Mouse (Mus musculus) C2C12 (cell line): ENCODE data around the gene Itpripl2.

Experiments used
- CEBPB ChIP-seq: IDR thresholded peaks from one replicate; pipeline ENCODE4 v1.6.1; 2011; ENCODE audit warnings: low read depth, mild to moderate bottlenecking, control low read depth, moderate library complexity
- CTCF ChIP-seq: IDR thresholded peaks from one replicate; pipeline ENCODE4 v1.5.1; 2011; ENCODE audit not compliant: control insufficient read depth, insufficient read depth, insufficient read length
- MAX ChIP-seq: IDR thresholded peaks from one replicate; pipeline ENCODE4 v1.6.1; 2011; ENCODE audit warnings: mild to moderate bottlenecking, control low read depth
- MYOD1 ChIP-seq: IDR thresholded peaks from one replicate; pipeline ENCODE4 v1.6.1; 2011; ENCODE audit warnings: low read depth; ENCODE audit not compliant: control insufficient read depth, insufficient read length
- MYOG ChIP-seq: IDR thresholded peaks from one replicate; pipeline ENCODE4 v1.6.1; 2011; ENCODE audit not compliant: control insufficient read depth, insufficient read length; ENCODE audit errors: extremely low read depth

GRCm38 (mm10) chr7:118452940-118453339 is 38.8 kb downstream of the Itpripl2 start:
- TF ChIP-seq CTCF (no peak), MAX (no peak), MYOD1 (no peak), CEBPB (no peak), MYOG (no peak)
